Mouse (Mus musculus): ENCODE data around the gene Peg12. TPM values are rescaled to one million over a fixed set of nuclear protein-coding genes. Genes with fewer than 3 reads are reported as not detected.

The Peg12 gene
- polyA plus RNA-seq, 1 experiment from 2014 or later: 6.2 TPM

DNA sequence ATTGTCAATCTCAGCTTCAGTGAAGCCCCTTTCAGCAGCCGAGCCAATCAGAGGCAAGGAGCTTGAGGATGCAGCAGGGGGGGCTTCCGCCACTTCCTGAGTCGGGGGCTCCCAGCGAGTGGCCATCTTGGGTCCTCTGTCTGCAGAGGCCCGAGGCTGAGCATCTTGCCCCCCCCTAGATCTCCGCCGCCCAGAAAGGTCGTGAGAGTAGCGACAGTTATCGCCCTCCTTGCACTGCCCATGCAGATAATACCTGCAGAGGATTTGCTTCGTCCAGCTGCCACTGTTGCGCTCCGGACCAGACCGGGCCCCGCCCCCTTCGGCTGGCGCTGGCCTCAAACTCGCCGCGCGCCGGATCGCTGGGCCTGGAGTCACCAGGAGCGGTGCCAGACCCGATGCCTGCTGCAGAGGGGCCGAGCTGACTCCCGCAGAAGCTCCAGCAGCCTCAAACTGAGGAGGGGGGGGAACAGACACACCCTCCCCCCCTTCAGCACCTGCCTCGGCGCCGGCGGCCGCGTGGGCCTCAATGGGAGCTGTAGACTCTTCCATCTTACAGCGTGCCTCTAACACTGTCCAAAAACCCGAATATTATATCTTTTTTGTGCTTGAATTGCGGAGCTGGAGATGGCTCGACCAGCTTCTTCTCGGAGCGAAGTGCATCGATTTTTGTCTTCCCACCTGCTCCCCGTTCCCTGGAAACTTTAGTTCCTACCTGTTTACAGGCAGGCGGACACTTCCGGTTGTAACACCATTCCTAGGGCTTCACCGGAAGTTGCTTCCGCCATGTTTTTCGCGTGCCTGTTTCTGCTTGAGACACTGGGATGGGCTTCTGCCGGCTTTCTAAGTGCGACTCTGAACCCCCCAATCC, 44.6 kb downstream of the Peg12 start, which contains the start of gene Mkrn3:
Gene Mkrn3 (minus strand): TSS at position 647 of the 868 bp plus-strand sequence.
- no peaks in the 10 kb centered on the region for H3K4me1 ChIP-seq
- H3K9ac ChIP-seq: peak within 1 kb of the TSS; percentile 50
- ATAC-seq: peak; percentile 40; the same call in 1 of the 2 replicates
- WGBS (ENCODE audit: insufficient replicate concordance): 18% methylated on average over 47 of the region's 49 CpGs
- H3K27me3 ChIP-seq (replicated peaks): no peaks in the 10 kb centered on the region
- peak within 1 kb of the TSS; percentile 69 for H3K4me2 ChIP-seq
- H3K9me3 ChIP-seq (replicated peaks): 0 out of 2 replicates have a peak, but pooled peaks cover 12% of the 10 kb centered on the region
- no peak within 1 kb of the TSS for H3K27ac ChIP-seq
- H3K36me3 ChIP-seq: no peaks in the 10 kb centered on the region
- H3K4me3 ChIP-seq: peak within 1 kb of the TSS; percentile 58

DNA sequence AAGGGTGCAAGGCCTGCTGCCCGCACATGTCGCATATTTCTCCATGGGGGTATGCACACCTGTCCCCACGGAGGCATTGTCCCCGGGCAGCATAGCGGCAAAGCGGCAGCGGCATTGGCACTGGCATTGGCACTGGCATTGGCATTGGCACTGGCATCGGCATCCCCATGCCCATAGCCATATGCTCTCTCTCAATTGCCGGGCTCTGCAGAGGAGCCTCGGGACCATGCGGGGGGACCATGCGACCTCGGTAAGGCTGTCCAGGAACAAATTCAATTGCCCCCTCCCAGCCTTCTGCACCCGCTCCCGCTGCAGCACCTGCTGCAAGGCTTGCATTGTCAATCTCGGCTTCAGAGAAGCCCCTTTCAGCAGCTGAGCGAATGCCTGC, 45.2 kb downstream of the Peg12 start:
- Histone ChIP-seq H3K4me2 (peak overlapping the region; percentile 69), H3K4me1 (no peaks in the 10 kb centered on the region), H3K9ac (no peak overlapping the region; the same call in 1 of the 2 replicates), H3K27me3 (replicated peaks) (no peaks in the 10 kb centered on the region), H3K27ac (no peak overlapping the region), H3K36me3 (no peaks in the 10 kb centered on the region), H3K4me3 (peak overlapping the region; percentile 58), H3K9me3 (replicated peaks) (0 out of 2 replicates have a peak, but pooled peaks cover 12% of the 10 kb centered on the region)
- 58% methylated on average over 17 of the region's 17 CpGs for WGBS (ENCODE audit: insufficient replicate concordance)
- ATAC-seq: peak; percentile 10; the same call in 1 of the 2 replicates

DNA sequence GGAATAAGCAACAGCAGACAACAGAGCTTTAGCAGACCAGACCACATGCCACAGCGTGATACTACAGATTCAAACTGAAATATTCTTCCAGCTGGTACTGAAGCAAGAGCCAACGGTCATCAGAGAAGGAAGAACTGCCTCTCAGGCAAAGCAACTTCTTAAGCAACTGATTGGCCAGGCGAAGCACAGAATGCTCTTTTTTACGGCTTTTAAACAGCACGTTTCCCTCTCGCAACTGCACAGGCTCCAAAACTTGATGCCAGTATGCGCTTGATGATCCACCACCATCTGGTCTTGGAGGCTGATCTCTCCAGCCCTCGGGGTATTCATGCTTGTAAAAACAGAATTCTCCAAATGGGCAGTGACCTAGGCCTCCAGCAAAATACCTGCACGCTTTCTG, 46.0 kb downstream of the Peg12 start:
- 76% methylated on average over 9 of the region's 9 CpGs for WGBS (ENCODE audit: insufficient replicate concordance)
- H3K9ac ChIP-seq: no peak overlapping the region
- H3K36me3 ChIP-seq: no peaks in the 10 kb centered on the region
- ATAC-seq: no peak
- no peak overlapping the region for H3K4me2 ChIP-seq
- H3K4me1 ChIP-seq: no peaks in the 10 kb centered on the region
- H3K27ac ChIP-seq: no peak overlapping the region
- no peak overlapping the region for H3K4me3 ChIP-seq
- H3K9me3 ChIP-seq (replicated peaks): 0 out of 2 replicates have a peak, but pooled peaks cover 12% of the 10 kb centered on the region
- H3K27me3 ChIP-seq (replicated peaks): no peaks in the 10 kb centered on the region

DNA sequence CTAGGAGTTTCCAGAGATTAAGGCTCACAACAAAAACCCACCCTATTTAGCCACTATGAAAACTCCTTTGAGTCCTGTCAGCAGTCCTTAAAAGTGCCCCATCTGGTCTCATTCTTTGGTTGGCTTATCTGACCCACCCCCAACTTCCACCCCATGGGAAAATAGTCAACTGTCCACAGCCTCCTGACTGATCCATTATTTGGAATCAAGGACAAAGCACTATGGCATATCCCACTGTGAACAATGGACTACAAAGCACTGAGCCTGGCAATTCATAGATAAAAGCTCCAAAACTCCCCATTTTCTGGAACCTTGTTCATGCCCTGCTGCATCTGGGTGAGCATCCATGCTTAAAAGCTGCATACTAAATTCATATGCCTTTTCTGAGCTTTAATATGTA, 48.1 kb downstream of the Peg12 start:
- Histone ChIP-seq H3K36me3 (no peaks in the 10 kb centered on the region), H3K9ac (no peak overlapping the region), H3K4me3 (no peak overlapping the region), H3K27me3 (replicated peaks) (no peaks in the 10 kb centered on the region), H3K4me1 (no peaks in the 10 kb centered on the region), H3K27ac (no peak overlapping the region), H3K4me2 (no peak overlapping the region), H3K9me3 (replicated peaks) (0 out of 2 replicates have a peak, but pooled peaks cover 12% of the 10 kb centered on the region)
- ATAC-seq: no peak

DNA sequence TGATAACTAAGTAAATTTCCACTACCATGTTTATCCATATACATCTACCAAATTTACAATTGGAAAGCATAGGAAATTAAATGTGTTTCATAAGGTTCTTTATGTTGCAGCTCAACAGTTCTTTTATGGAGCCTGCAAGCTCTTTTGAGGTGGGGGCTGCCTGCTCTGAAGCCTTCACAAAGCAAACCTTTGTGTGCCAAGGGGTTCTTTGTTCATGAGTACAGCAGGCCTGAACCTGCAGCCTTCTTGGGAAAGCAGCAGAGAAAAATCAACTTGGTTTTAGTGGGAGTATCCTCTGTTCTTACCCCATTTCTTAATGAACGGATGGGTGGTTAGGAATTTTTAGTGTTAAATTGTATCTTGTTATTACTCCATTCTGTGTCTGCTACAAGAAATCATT, 49.1 kb downstream of the Peg12 start:
- no peak for ATAC-seq
- Histone ChIP-seq H3K9me3 (replicated peaks) (0 out of 2 replicates have a peak, but pooled peaks cover 12% of the 10 kb centered on the region), H3K4me1 (no peaks in the 10 kb centered on the region)

More for the DNA sequence above, 49.1 kb downstream of the Peg12 start:
- no peaks in the 10 kb centered on the region for H3K27me3 ChIP-seq (replicated peaks)
- WGBS (ENCODE audit: insufficient replicate concordance): 57% methylated on average over 1 of the region's 1 CpGs
- no peak overlapping the region for H3K27ac ChIP-seq
- no peak overlapping the region for H3K4me2 ChIP-seq
- H3K9ac ChIP-seq: no peak overlapping the region
- H3K4me3 ChIP-seq: no peak overlapping the region
- H3K36me3 ChIP-seq: no peaks in the 10 kb centered on the region

Other genes starting within 250 kb of the Peg12 start
- gene Ndn, start 117.9 kb downstream of the Peg12 start, polyA plus RNA-seq (2016; fragmentation: Nextera tagmentation; extraction: Ambion mirVana): 11.2 and 11.3 TPM in 2 replicates
- 0.08 and 0.11 TPM in 2 replicates for gene Magel2, start 87.5 kb downstream of the Peg12 start, polyA plus RNA-seq (2016; fragmentation: Nextera tagmentation; extraction: Ambion mirVana)
- 1.1 and 1.4 TPM in 2 replicates for gene Mkrn3, start 44.4 kb downstream of the Peg12 start, polyA plus RNA-seq (2016; fragmentation: Nextera tagmentation; extraction: Ambion mirVana)